12 mouse cellular contexts compared by ENCODE assay signal in the genomic region with DNA sequence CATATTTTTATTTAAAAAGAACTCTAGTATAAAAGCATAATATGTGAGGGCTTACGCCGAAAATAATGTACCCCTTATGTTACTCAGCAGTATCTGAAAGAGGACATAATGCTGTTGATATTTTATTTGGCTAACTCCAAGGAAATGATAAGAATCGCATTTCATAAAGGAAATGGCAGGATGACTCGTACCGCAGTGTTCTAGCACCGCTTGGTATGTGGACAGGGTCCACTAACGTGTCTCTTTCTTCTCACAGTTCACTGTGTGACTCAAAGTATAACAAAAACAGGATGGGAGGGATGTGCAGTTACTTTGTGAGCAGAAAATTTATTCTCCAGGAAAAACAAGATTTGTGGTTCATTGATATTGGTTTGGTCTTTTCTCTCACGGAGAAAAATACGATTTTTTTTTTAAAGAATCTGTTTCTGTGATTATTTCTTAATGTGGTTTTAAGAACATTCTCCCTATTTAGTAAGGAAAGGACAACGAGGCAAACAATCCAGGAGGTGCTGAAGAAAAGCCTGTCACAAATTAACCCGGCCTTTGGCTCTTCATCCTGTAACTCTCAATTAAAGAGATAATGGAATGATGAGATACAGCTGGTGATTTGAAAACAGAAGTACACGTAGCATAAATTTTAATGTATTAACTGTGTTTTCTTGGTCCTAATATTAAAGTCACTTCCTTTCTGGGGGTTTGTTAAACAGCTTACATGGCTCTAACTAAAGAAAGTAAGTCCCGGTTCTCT.
"Had no signal": no experiment of that assay in that cellular context is flagged by ENCODE, and none has a peak within 500 bp of the region (broad histone marks: within the 10 kb centered on the region; RNA-seq: fewer than 3 reads in every experiment).

No protein-coding gene starts in this region.

- H3K4me2 ChIP-seq: limb, embryonic 13.5 days; liver, embryonic 15.5 days; midbrain, embryonic 13.5 days; neural tube, embryonic 12.5 days had no signal

- H3K36me3 ChIP-seq: limb, embryonic 13.5 days; liver, embryonic 15.5 days; midbrain, embryonic 13.5 days; neural tube, embryonic 12.5 days had no signal

- H3K9me3 ChIP-seq: limb, embryonic 13.5 days; liver, embryonic 15.5 days; midbrain, embryonic 13.5 days; neural tube, embryonic 12.5 days had no signal

- DNase-seq: kidney, postnatal 10 days; kidney, postnatal 4 days; left cerebral cortex, postnatal 4 days; lung, postnatal 10 days; thymus, adult 18-20 months; thymus, postnatal 14 days had no signal

- H3K9ac ChIP-seq: limb, embryonic 13.5 days; liver, embryonic 15.5 days; midbrain, embryonic 13.5 days; neural tube, embryonic 12.5 days had no signal

- H3K27me3 ChIP-seq: limb, embryonic 13.5 days; liver, embryonic 15.5 days; midbrain, embryonic 13.5 days; neural tube, embryonic 12.5 days had no signal

- H3K4me3 ChIP-seq: layer of hippocampus, adult 2 months; limb, embryonic 13.5 days; liver, embryonic 15.5 days; midbrain, embryonic 13.5 days; neural tube, embryonic 12.5 days had no signal

- H3K4me1 ChIP-seq: limb, embryonic 13.5 days; liver, embryonic 15.5 days; midbrain, embryonic 13.5 days; neural tube, embryonic 12.5 days had no signal

- ATAC-seq: intestine, postnatal 0 days; midbrain, embryonic 13.5 days had no signal

- H3K27ac ChIP-seq: layer of hippocampus, adult 2 months; limb, embryonic 13.5 days; liver, embryonic 15.5 days; midbrain, embryonic 13.5 days; neural tube, embryonic 12.5 days had no signal
